Mouse (Mus musculus): ENCODE results near the gene Sbno2. TPM values are rescaled to one million over a fixed set of nuclear protein-coding genes. Genes with fewer than 3 reads are reported as not detected.
"Not testable (repeated sequence)": the region's sequence is repeated elsewhere in the genome, so short reads cannot be mapped to it uniquely, and the experiment has no call there.

Gene Sbno2
- total and polyA plus RNA-seq, 2 experiments from 2014 or later = 7.6 to 24.3 TPM

GRCm38 (mm10) chr10:80044087-80044486 is 61.3 kb downstream of the Sbno2 start:
- Histone ChIP-seq H3K9me3 (ENCODE audit: low read length) (no peaks in the 10 kb centered on the region), H3K27ac (ENCODE audit: low read depth, low read length) (peak overlapping the region; percentile 51; the same call in 1 of the 2 replicates), H3K4me3 (ENCODE audit: low read depth, low read length) (no peak overlapping the region), H3K4me1 (ENCODE audit: insufficient read depth, low read length) (no peaks in the 10 kb centered on the region), H3K36me3 (ENCODE audit: insufficient read depth, low read length) (no peaks in the 10 kb centered on the region), H3K27me3 (ENCODE audit: insufficient read depth, low read length) (no peaks in the 10 kb centered on the region), H3K4me2 (ENCODE audit: low read depth, low read length, poor library complexity, severe bottlenecking) (no peak overlapping the region), H3K9ac (replicated peaks; ENCODE audit: low read length, poor library complexity, severe bottlenecking) (no peak overlapping the region)
- TF ChIP-seq CTCF (IDR thresholded peaks at IDR 0.05) = no peak
- ATAC-seq (ENCODE audit: low FRiP score) (no peak), DNase-seq (ENCODE audit: low spot score) (peak; percentile 32)
- 21% methylated on average over 4 of the region's 4 CpGs for WGBS

GRCm38 (mm10) chr10:80041409-80042060 is 63.8 kb downstream of the Sbno2 start:
- WGBS = 85% methylated on average over 8 of the region's 8 CpGs
- H3K27me3 ChIP-seq (ENCODE audit: insufficient read depth, low read length); H3K4me3 ChIP-seq (ENCODE audit: low read depth, low read length); H3K4me2 ChIP-seq (ENCODE audit: low read depth, low read length, poor library complexity, severe bottlenecking); H3K9me3 ChIP-seq (ENCODE audit: low read length); DNase-seq (ENCODE audit: low spot score); ATAC-seq (ENCODE audit: low FRiP score); H3K27ac ChIP-seq (ENCODE audit: low read depth, low read length); H3K9ac ChIP-seq (replicated peaks; ENCODE audit: low read length, poor library complexity, severe bottlenecking); H3K4me1 ChIP-seq (ENCODE audit: insufficient read depth, low read length): not testable (repeated sequence)
- peaks cover 14% of the 10 kb centered on the region for H3K36me3 ChIP-seq (ENCODE audit: insufficient read depth, low read length)

- H3K36me3 ChIP-seq (ENCODE audit: insufficient read depth, low read length) = peaks cover 31% of the 10 kb centered on the region
- no peaks in the 10 kb centered on the region for H3K9me3 ChIP-seq (ENCODE audit: low read length)
- 0 out of 2 replicates have a peak, but pooled peaks cover 9% of the 10 kb centered on the region for H3K4me1 ChIP-seq (ENCODE audit: insufficient read depth, low read length)
- peak within 1 kb of the TSS; percentile 77 for H3K4me2 ChIP-seq (ENCODE audit: low read depth, low read length, poor library complexity, severe bottlenecking)
- TF ChIP-seq CTCF (IDR thresholded peaks at IDR 0.05) = peak; percentile 48; the same call in 1 of the 2 replicates
- H3K27ac ChIP-seq (ENCODE audit: low read depth, low read length) = peak within 1 kb of the TSS; percentile 60
- DNase-seq (ENCODE audit: low spot score) = peak; percentile 99
- H3K4me3 ChIP-seq (ENCODE audit: low read depth, low read length) = peak within 1 kb of the TSS; percentile 64
- H3K27me3 ChIP-seq (ENCODE audit: insufficient read depth, low read length) = no peaks in the 10 kb centered on the region
- 2% methylated on average over 40 of the region's 40 CpGs for WGBS
- ATAC-seq (ENCODE audit: low FRiP score) = peak; percentile 98
- H3K9ac ChIP-seq (replicated peaks; ENCODE audit: low read length, poor library complexity, severe bottlenecking) = peak within 1 kb of the TSS; percentile 68
Measured at GRCm38 (mm10) chr10:80039559-80039979, 65.8 kb downstream of the Sbno2 start, which contains the start of gene Polr2e. TSS of gene Polr2e (minus strand) at chr10:80039795.

GRCm38 (mm10) chr10:80036832-80037231 is 68.5 kb downstream of the Sbno2 start:
- Histone ChIP-seq H3K4me2 (ENCODE audit: low read depth, low read length, poor library complexity, severe bottlenecking) (no peak overlapping the region), H3K36me3 (ENCODE audit: insufficient read depth, low read length) (peaks cover 33% of the 10 kb centered on the region), H3K9me3 (ENCODE audit: low read length) (no peaks in the 10 kb centered on the region), H3K9ac (replicated peaks; ENCODE audit: low read length, poor library complexity, severe bottlenecking) (no peak overlapping the region), H3K27me3 (ENCODE audit: insufficient read depth, low read length) (no peaks in the 10 kb centered on the region), H3K27ac (ENCODE audit: low read depth, low read length) (no peak overlapping the region), H3K4me3 (ENCODE audit: low read depth, low read length) (no peak overlapping the region), H3K4me1 (ENCODE audit: insufficient read depth, low read length) (0 out of 2 replicates have a peak, but pooled peaks cover 9% of the 10 kb centered on the region)
- DNase-seq (ENCODE audit: low spot score) = no peak
- WGBS = 94% methylated on average over 13 of the region's 13 CpGs
- no peak for ATAC-seq (ENCODE audit: low FRiP score)
- no peak for TF ChIP-seq CTCF (IDR thresholded peaks at IDR 0.05)

GRCm38 (mm10) chr10:80035686-80036085 is 69.7 kb downstream of the Sbno2 start:
- Histone ChIP-seq H3K36me3 (ENCODE audit: insufficient read depth, low read length) (peaks cover 33% of the 10 kb centered on the region), H3K27me3 (ENCODE audit: insufficient read depth, low read length) (no peaks in the 10 kb centered on the region), H3K4me3 (ENCODE audit: low read depth, low read length) (no peak overlapping the region), H3K4me1 (ENCODE audit: insufficient read depth, low read length) (0 out of 2 replicates have a peak, but pooled peaks cover 9% of the 10 kb centered on the region), H3K9ac (replicated peaks; ENCODE audit: low read length, poor library complexity, severe bottlenecking) (no peak overlapping the region), H3K4me2 (ENCODE audit: low read depth, low read length, poor library complexity, severe bottlenecking) (no peak overlapping the region), H3K27ac (ENCODE audit: low read depth, low read length) (no peak overlapping the region), H3K9me3 (ENCODE audit: low read length) (no peaks in the 10 kb centered on the region)
- no peak for TF ChIP-seq CTCF (IDR thresholded peaks at IDR 0.05)
- ATAC-seq (ENCODE audit: low FRiP score) (no peak), DNase-seq (ENCODE audit: low spot score) (no peak)
- WGBS = 87% methylated on average over 5 of the region's 5 CpGs

GRCm38 (mm10) chr10:80035148-80035547 is 70.2 kb downstream of the Sbno2 start:
- H3K9me3 ChIP-seq (ENCODE audit: low read length) = no peaks in the 10 kb centered on the region

More at GRCm38 (mm10) chr10:80035148-80035547, 70.2 kb downstream of the Sbno2 start:
- Histone ChIP-seq H3K4me3 (ENCODE audit: low read depth, low read length) (no peak overlapping the region), H3K4me2 (ENCODE audit: low read depth, low read length, poor library complexity, severe bottlenecking) (no peak overlapping the region), H3K27me3 (ENCODE audit: insufficient read depth, low read length) (no peaks in the 10 kb centered on the region), H3K9ac (replicated peaks; ENCODE audit: low read length, poor library complexity, severe bottlenecking) (no peak overlapping the region), H3K4me1 (ENCODE audit: insufficient read depth, low read length) (0 out of 2 replicates have a peak, but pooled peaks cover 9% of the 10 kb centered on the region), H3K27ac (ENCODE audit: low read depth, low read length) (no peak overlapping the region), H3K36me3 (ENCODE audit: insufficient read depth, low read length) (peaks cover 33% of the 10 kb centered on the region)
- TF ChIP-seq CTCF (IDR thresholded peaks at IDR 0.05) = no peak
- DNase-seq (ENCODE audit: low spot score) (no peak), ATAC-seq (ENCODE audit: low FRiP score) (no peak)
- WGBS = 66% methylated on average over 8 of the region's 8 CpGs

All from midbrain, postnatal 0 days (tissue).